Mouse (Mus musculus) forebrain, postnatal 0 days (tissue): ENCODE measurements around the gene Asb6. TPM values are rescaled to one million over a fixed set of nuclear protein-coding genes. Genes with fewer than 3 reads are reported as not detected.

Source experiments
- ATAC-seq: fragments of 200-750 bp; cut with Nextera tagmentation; 2 replicates; pipeline ENCODE4 v1.8.0; 2017; ENCODE audit warnings: mild to moderate bottlenecking, moderate library complexity
- DNase-seq: peaks from one replicate; pipeline ENCODE4 v3.0.0-alpha.2; 2015
- H3K27ac ChIP-seq: fragments of 300-500 bp; sonication (generic); 2 replicates; pipeline ENCODE4 v1.5.1; 2014; ENCODE audit warnings: low read depth, mild to moderate bottlenecking, antibody characterized with exemption, low read length, moderate library complexity, mixed read lengths
- H3K27me3 ChIP-seq: fragments of 300-500 bp; sonication (generic); 2 replicates; pipeline ENCODE4 v1.6.1; 2014; ENCODE audit warnings: mild to moderate bottlenecking, low read length, mixed read lengths; ENCODE audit not compliant: insufficient read depth
- H3K36me3 ChIP-seq: fragments of 300-500 bp; sonication (generic); 2 replicates; pipeline ENCODE4 v1.6.1; 2014; ENCODE audit warnings: mild to moderate bottlenecking, moderate library complexity; ENCODE audit not compliant: insufficient read depth
- H3K4me1 ChIP-seq: fragments of 300-500 bp; sonication (generic); 2 replicates; pipeline ENCODE4 v1.6.1; 2014; ENCODE audit warnings: antibody characterized with exemption; ENCODE audit not compliant: insufficient read depth
- H3K4me2 ChIP-seq: fragments of 300-500 bp; sonication (generic); 2 replicates; pipeline ENCODE4 v1.6.1; 2014; ENCODE audit warnings: low read depth, mild to moderate bottlenecking, moderate library complexity
- H3K4me3 ChIP-seq: fragments of 300-500 bp; sonication (generic); 2 replicates; pipeline ENCODE4 v1.5.1; 2014; ENCODE audit warnings: low read depth, low read length, mixed read lengths
- H3K9ac ChIP-seq: fragments of 300-500 bp; sonication (generic); 2 replicates; pipeline ENCODE4 v1.6.1; 2014; ENCODE audit warnings: mild to moderate bottlenecking
- H3K9me3 ChIP-seq: fragments of 300-500 bp; sonication (generic); 2 replicates; pipeline ENCODE4 v1.6.1; 2016; ENCODE audit warnings: low read length
- CTCF ChIP-seq: sonication (generic); IDR thresholded peaks from 2 replicates; pipeline ENCODE4 v1.5.1; 2016; ENCODE audit warnings: antibody characterized with exemption, control low read depth, low read depth
- WGBS: fragments of 180-500 bp; shearing (Covaris S2); extraction: QIAGEN DNeasy Blood & Tissue Kit; methylation state at CpG from one replicate; pipeline ENCODE4 v1.1.7; 2014; 5-methylcytosine and 5-hydroxymethylcytosine counted together
- polyA plus RNA-seq: library from polyadenylated mRNA; unstranded; fragments of >200 nt; fragmentation: Nextera tagmentation; extraction: Ambion mirVana; gene quantifications from 2 replicates; pipeline ENCODE4 v1.2.1, GENCODE M21; 2015
- total RNA-seq: library from RNA; depleted of rRNA; stranded (reverse); fragments of >200 nt; gene quantifications from 2 replicates; pipeline ENCODE4 v1.2.3, GENCODE M21; 2014

Asb6 gene
- total and polyA plus RNA-seq, 2 experiments from 2014 or later = 32.7 to 36.0 TPM

DNA sequence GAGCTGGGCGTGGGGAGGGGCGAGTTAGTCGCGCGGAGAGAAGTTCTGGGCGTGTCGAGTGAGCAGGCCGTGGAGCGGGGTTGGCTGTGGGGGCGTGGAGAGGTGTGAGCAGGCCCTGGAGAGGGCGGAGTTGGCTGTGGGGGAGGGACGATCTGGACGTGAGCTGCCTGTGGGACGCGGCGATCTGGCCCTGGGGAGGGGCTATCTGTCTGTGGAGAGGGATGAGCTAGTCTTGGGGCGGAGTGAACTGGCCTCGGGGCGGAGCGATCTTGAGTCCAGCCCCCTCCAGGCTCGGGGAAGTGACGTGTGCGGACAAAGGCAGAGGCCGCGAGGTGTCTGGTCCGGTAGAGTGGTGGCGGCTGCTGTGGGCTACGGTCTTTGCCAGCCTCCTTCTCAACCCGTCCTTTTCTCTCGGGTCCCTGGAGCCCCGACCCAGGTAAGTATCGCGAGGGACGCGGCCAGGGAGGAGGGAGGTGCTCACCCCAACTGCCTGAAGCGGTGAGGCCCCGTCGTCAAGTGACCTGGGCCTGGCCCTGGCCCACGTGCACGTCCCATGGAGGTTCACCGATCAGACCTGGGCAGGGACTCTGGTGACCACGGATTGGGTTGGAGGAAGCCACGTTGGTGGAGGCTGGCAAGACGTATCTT, 22.4 kb downstream of the Asb6 start, which contains the start of gene Ntmt1:
TSS of gene Ntmt1 (plus strand) at position 179 of the 648 bp plus-strand sequence.
- ATAC-seq = peak; percentile 96
- no peaks in the 10 kb centered on the region for H3K27me3 ChIP-seq
- WGBS = 3% methylated on average over 44 of the region's 44 CpGs

DNA sequence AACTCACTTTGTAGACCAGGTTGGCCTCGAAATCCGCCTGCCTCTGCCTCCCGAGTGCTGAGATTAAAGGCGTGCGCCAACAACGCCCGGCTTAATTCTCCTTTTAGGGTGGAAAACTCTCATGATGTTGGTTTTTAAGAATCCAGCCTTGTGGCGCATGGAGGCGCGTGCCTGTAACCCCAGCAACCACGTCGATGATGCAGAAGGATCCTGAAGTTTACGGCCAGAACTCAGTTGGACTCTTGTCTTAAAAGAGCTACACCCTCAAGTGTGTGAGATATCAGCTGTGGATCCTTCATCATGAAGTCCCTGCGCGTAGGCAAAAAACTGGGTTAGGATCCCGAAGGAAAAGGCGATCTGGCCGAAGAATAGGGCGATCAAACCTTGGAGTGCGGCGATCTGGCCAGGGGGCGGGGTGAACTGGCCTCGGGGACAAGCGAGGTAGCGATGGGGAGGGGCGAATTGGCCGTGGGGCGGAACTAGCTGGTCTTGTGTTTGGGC, 22.9 kb downstream of the Asb6 start:
- TF ChIP-seq CTCF = no peak
- peak overlapping the region; percentile 94 for H3K9ac ChIP-seq
- WGBS = 6% methylated on average over 28 of the region's 28 CpGs
- H3K27ac ChIP-seq = peak overlapping the region; percentile 85
- peaks cover 3% of the 10 kb centered on the region for H3K4me1 ChIP-seq
- DNase-seq (no peak), ATAC-seq (peak; percentile 61)
- no peaks in the 10 kb centered on the region for H3K9me3 ChIP-seq
- H3K4me2 ChIP-seq = peak overlapping the region; percentile 91
- no peaks in the 10 kb centered on the region for H3K27me3 ChIP-seq
- H3K36me3 ChIP-seq = no peaks in the 10 kb centered on the region
- H3K4me3 ChIP-seq = peak overlapping the region; percentile 71

More for the DNA sequence above, 22.4 kb downstream of the Asb6 start, which contains the start of gene Ntmt1:
- no peak for TF ChIP-seq CTCF
- DNase-seq = peak; percentile 95
- H3K9me3 ChIP-seq = no peaks in the 10 kb centered on the region
- peak within 1 kb of the TSS; percentile 91 for H3K4me2 ChIP-seq
- H3K4me1 ChIP-seq = peaks cover 3% of the 10 kb centered on the region
- H3K4me3 ChIP-seq = peak within 1 kb of the TSS; percentile 71
- H3K27ac ChIP-seq = peak within 1 kb of the TSS; percentile 85
- no peaks in the 10 kb centered on the region for H3K36me3 ChIP-seq
- H3K9ac ChIP-seq = peak within 1 kb of the TSS; percentile 94

DNA sequence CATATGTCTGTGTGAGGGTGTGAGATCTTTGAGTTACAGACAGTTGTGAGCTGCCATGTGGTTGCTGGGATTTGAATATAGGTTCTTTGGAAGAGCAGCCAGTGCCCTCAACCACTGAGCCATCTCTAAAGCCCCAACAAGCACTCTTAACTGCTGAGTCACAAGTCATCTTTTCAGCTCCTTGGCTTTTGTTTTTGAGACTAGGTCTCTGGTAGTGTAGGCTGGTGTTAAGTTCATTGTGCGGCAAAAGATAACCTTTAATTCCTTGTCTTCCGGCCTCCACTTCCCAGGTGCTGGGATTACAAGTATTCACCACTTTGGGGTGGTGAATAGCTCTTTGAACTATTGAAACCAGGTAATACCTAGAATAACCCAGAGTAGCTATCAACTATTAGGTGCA, 24.1 kb downstream of the Asb6 start:
- Histone ChIP-seq H3K9me3 (no peaks in the 10 kb centered on the region), H3K27ac (no peak overlapping the region), H3K9ac (no peak overlapping the region), H3K4me3 (no peak overlapping the region), H3K36me3 (no peaks in the 10 kb centered on the region), H3K4me2 (no peak overlapping the region), H3K4me1 (peaks cover 11% of the 10 kb centered on the region), H3K27me3 (no peaks in the 10 kb centered on the region; the same call in 1 of the 2 replicates)
- TF ChIP-seq CTCF = no peak
- WGBS = 94% methylated on average over 2 of the region's 2 CpGs
- no peak for ATAC-seq
- no peak for DNase-seq

DNA sequence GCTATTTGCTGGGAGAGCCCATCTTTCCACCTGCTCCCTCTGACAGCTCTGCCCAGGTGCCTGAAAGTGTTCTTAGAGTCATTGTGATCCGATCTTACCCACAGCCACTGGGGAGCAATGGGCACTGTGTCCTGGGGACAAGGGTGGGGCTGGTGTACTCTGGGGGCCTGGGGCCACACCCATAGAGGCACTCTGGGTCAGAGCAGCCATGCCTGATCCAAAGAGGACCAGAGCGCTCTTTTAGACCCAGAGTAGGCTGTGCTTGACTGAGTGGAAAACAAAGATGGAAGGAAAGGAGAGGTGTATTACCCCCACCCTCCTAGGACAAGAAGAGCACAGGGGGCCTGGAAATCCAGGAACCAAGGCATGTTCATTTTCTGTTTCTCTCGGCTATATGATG, 26.5 kb downstream of the Asb6 start, which contains the start of gene 1700001O22Rik:
TSS of gene 1700001O22Rik (minus strand) at position 58 of the 400 bp plus-strand sequence.
- WGBS = 87% methylated on average over 3 of the region's 3 CpGs
- no peak for ATAC-seq

DNA sequence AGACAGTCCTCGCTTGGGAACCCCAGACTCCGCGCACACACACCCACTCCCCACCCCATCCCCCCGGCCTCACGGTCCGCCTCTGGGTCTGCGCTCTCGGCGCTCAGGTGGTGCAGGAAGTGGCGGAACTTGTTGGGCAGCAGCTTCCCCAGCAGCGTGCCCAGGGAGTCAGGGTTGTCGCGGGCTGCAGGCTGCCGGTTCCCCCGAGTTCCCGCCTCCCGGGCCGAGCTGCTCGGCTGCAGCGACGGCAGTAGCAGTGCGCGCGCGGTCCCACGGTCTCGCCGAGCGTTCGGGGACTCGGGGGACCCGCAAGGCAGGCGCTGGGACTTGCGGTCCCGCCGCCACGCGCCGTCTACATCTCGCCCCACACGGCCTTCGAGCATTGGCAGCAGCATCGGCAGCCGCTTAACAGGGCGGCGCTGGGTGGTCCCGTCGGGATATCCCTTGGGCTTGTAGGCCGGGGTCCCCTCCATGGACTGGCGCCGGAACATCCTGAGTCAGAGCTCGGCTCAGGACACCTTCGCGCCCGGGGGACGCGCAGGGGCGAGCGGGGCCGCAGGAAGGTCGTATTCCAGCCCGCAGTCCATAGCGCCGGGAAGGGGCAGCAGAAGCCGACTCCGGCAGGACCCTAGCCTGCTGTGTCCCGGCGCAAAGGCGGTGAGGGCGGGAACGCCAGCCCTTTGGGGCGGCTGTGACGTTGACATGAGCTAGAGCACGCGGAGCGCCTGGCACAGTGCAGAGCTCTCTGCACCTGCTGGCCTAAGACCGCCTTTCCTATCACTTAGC, 28.9 kb downstream of the Asb6 start:
- no peaks in the 10 kb centered on the region for H3K9me3 ChIP-seq
- TF ChIP-seq CTCF = no peak
- no peak overlapping the region for H3K27ac ChIP-seq
- 3% methylated on average over 77 of the region's 77 CpGs for WGBS
- peak overlapping the region; percentile 58 for H3K9ac ChIP-seq
- DNase-seq (peak; percentile 50), ATAC-seq (peak; percentile 64)
- H3K4me3 ChIP-seq = peak overlapping the region; percentile 39
- H3K36me3 ChIP-seq = no peaks in the 10 kb centered on the region
- H3K27me3 ChIP-seq = no peaks in the 10 kb centered on the region; the same call in 1 of the 2 replicates
- H3K4me1 ChIP-seq = peaks cover 25% of the 10 kb centered on the region
- H3K4me2 ChIP-seq = peak overlapping the region; percentile 82

More for the DNA sequence above, 26.5 kb downstream of the Asb6 start, which contains the start of gene 1700001O22Rik:
- no peaks in the 10 kb centered on the region for H3K36me3 ChIP-seq
- no peaks in the 10 kb centered on the region for H3K9me3 ChIP-seq
- no peak within 1 kb of the TSS for H3K9ac ChIP-seq
- no peak for TF ChIP-seq CTCF
- no peak within 1 kb of the TSS for H3K4me3 ChIP-seq
- H3K27ac ChIP-seq = no peak within 1 kb of the TSS
- H3K4me1 ChIP-seq = peaks cover 13% of the 10 kb centered on the region
- DNase-seq = no peak
- no peak within 1 kb of the TSS for H3K4me2 ChIP-seq
- no peaks in the 10 kb centered on the region; the same call in 1 of the 2 replicates for H3K27me3 ChIP-seq

DNA sequence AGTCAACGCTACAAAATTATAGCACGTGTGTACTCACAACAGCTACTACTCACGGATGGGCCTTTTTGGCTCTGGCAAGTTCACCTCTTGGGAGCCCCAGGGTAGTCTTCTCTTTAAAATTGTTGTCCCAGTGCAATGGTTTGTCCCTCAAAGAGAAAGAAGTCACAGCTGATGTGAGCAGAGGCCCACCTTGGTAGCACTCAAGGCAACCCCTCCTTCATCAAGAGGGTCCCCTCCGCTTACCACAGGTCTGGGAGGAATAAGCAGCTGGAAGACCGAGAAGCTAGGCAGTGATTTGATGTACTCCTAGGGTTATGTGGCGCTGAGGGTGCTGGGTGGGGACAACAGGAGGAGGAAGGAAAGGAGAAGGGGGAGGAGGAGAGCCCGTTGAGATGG, 29.5 kb downstream of the Asb6 start:
- WGBS = 36% methylated on average over 7 of the region's 7 CpGs
- no peaks in the 10 kb centered on the region; the same call in 1 of the 2 replicates for H3K27me3 ChIP-seq
- H3K9me3 ChIP-seq = no peaks in the 10 kb centered on the region
- peak overlapping the region; percentile 39; the same call in 1 of the 2 replicates for H3K4me3 ChIP-seq
- peaks cover 30% of the 10 kb centered on the region for H3K4me1 ChIP-seq
- ATAC-seq = no peak
- H3K4me2 ChIP-seq = peak overlapping the region; percentile 82
- peak overlapping the region; percentile 58; the same call in 1 of the 2 replicates for H3K9ac ChIP-seq
- H3K27ac ChIP-seq = no peak overlapping the region
- DNase-seq = no peak
- no peak for TF ChIP-seq CTCF
- H3K36me3 ChIP-seq = no peaks in the 10 kb centered on the region

DNA sequence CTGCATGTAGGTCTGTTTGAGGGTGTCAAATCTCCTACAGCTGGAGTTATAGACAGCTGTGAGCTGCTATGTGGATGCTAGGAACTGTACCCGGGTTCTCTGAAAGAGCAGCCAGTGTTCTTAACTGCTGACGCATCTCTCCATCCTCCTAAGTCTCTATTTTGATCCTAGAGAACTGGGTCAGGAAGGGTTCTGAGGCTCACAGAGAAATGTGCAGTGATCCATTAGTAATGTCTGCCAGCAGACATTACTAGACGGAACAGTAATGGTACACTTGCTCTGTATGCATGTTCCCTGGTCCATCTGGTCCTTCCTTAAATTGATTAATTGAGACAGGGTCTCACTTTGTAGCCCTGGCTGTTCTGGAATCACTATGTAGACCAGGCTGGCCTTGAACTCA, 30.7 kb downstream of the Asb6 start:
- ATAC-seq (no peak), DNase-seq (no peak)
- WGBS = 81% methylated on average over 3 of the region's 3 CpGs
- Histone ChIP-seq H3K9ac (no peak overlapping the region), H3K4me1 (peaks cover 30% of the 10 kb centered on the region), H3K27ac (no peak overlapping the region), H3K9me3 (no peaks in the 10 kb centered on the region), H3K27me3 (no peaks in the 10 kb centered on the region; the same call in 1 of the 2 replicates), H3K4me2 (no peak overlapping the region), H3K4me3 (no peak overlapping the region), H3K36me3 (no peaks in the 10 kb centered on the region)
- no peak for TF ChIP-seq CTCF
